Mouse (Mus musculus) spleen, adult 2 months (tissue): Measurements from ENCODE around the gene Vmn1r42.

Experiments
- CTCF ChIP-seq: fragments of 200-500 bp; IDR thresholded peaks from 2 replicates; pipeline ENCODE4 v1.5.1; 2011; ENCODE audit warnings: mild to moderate bottlenecking, inconsistent platforms; ENCODE audit not compliant: insufficient read depth, insufficient read length, insufficient replicate concordance; ENCODE audit errors: extremely low read depth
- POLR2A ChIP-seq: fragments of 200-500 bp; IDR thresholded peaks from 2 replicates; pipeline ENCODE4 v1.6.1; 2011; ENCODE audit warnings: low read depth, low read length, inconsistent platforms

GRCm38 (mm10) chr6:89867276-89867675 lies 8.9 kb downstream of the Vmn1r42 start:
- TF ChIP-seq CTCF (no peak), POLR2A (no peak)
